Mouse (Mus musculus) heart, postnatal 0 days (tissue): ENCODE results near the gene Gltp. TPM values are rescaled to one million over a fixed set of nuclear protein-coding genes. Genes with fewer than 3 reads are reported as not detected.
A peak's percentile ranks its signal among the peaks of the same experiment; 100 is the strongest.

Source experiments
- ATAC-seq: fragments of 200-750 bp; cut with Nextera tagmentation; 2 replicates; pipeline ENCODE4 v1.8.0; 2017; ENCODE audit warnings: low read depth, moderate number of reproducible peaks, moderate library complexity; ENCODE audit not compliant: insufficient read depth
- DNase-seq: peaks from one replicate; pipeline ENCODE4 v3.0.0-alpha.2; 2016; ENCODE audit warnings: low spot score
- H3K27ac ChIP-seq: fragments of 300-500 bp; sonication (generic); 2 replicates; pipeline ENCODE4 v1.5.1; 2014; ENCODE audit warnings: low read depth, mild to moderate bottlenecking
- H3K27me3 ChIP-seq: fragments of 300-500 bp; sonication (generic); 2 replicates; pipeline ENCODE4 v1.6.1; 2014; ENCODE audit warnings: low read length, mixed read lengths; ENCODE audit not compliant: control insufficient read depth, insufficient read depth
- H3K36me3 ChIP-seq: fragments of 300-500 bp; sonication (generic); replicated peaks from 2 replicates; pipeline ENCODE4 v1.6.1; 2014; ENCODE audit warnings: low read length, mixed read lengths; ENCODE audit not compliant: control insufficient read depth, insufficient read depth
- H3K4me1 ChIP-seq: fragments of 300-500 bp; sonication (generic); 2 replicates; pipeline ENCODE4 v1.6.1; 2014; ENCODE audit warnings: antibody characterized with exemption; ENCODE audit not compliant: control insufficient read depth, insufficient read depth
- H3K4me2 ChIP-seq: fragments of 300-500 bp; sonication (generic); 2 replicates; pipeline ENCODE4 v1.6.1; 2014; ENCODE audit warnings: low read depth, mild to moderate bottlenecking, low read length, moderate library complexity
- H3K4me3 ChIP-seq: fragments of 300-500 bp; sonication (generic); 2 replicates; pipeline ENCODE4 v1.5.1; 2014; ENCODE audit warnings: low read depth, low read length
- H3K9ac ChIP-seq: fragments of 300-500 bp; sonication (generic); replicated peaks from 2 replicates; pipeline ENCODE4 v1.6.1; 2014; ENCODE audit warnings: low read depth, low read length, mixed read lengths
- H3K9me3 ChIP-seq: fragments of 300-500 bp; sonication (generic); replicated peaks from 2 replicates; pipeline ENCODE4 v1.6.1; 2016; ENCODE audit warnings: low read length; ENCODE audit not compliant: control insufficient read depth
- CTCF ChIP-seq: IDR thresholded peaks from 2 replicates; pipeline ENCODE4 v1.5.1; 2016; ENCODE audit warnings: antibody characterized with exemption, control low read depth, low read depth
- EP300 ChIP-seq: IDR thresholded peaks from 2 replicates; pipeline ENCODE4 v1.6.1; 2016; ENCODE audit warnings: antibody characterized with exemption, low read depth
- WGBS: fragments of 180-500 bp; shearing (Covaris S2); extraction: QIAGEN DNeasy Blood & Tissue Kit; methylation state at CpG from one replicate; pipeline ENCODE4 v1.1.7; 2014; 5-methylcytosine and 5-hydroxymethylcytosine counted together
- polyA plus RNA-seq: library from polyadenylated mRNA; unstranded; fragments of >200 nt; fragmentation: Nextera tagmentation; extraction: Ambion mirVana; gene quantifications from 2 replicates; pipeline ENCODE4 v1.2.1, GENCODE M21; 2015
- total RNA-seq: library from RNA; depleted of rRNA; stranded (reverse); fragments of >200 nt; gene quantifications from 2 replicates; pipeline ENCODE4 v1.2.3, GENCODE M21; 2014; ENCODE audit warnings: low replicate concordance

Gltp gene
- total and polyA plus RNA-seq, 2 experiments from 2014 or later, result 32.0 to 45.3 TPM

DNA sequence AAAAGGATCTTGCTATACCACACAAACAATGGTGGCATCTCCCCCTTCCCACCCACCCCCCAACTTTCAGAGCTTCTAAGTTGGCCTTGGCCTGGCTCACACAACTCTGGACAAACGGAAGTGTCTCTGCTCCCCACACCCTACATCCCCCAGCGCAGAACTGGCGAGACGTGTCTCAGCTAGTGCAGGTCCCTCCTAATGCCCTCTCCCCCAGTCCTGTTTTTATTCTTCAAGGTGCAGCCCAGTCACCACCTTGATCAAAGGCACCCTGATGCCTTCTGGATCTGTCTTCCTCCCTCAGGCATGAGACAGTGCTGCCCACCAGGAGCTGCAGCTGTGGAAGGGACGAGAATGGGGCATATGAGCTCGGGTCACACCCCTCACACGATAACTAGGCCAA is 34.5 kb downstream of the Gltp start:
- Histone ChIP-seq H3K9me3 (no peaks in the 10 kb centered on the region), H3K9ac (no peak overlapping the region), H3K27ac (no peak overlapping the region), H3K4me2 (no peak overlapping the region), H3K4me1 (peaks cover 6% of the 10 kb centered on the region), H3K36me3 (no peaks in the 10 kb centered on the region), H3K27me3 (peaks cover 65% of the 10 kb centered on the region), H3K4me3 (no peak overlapping the region)
- TF ChIP-seq EP300, result no peak
- no peak for TF ChIP-seq CTCF
- ATAC-seq (no peak), DNase-seq (no peak)
- 84% methylated on average over 7 of the region's 7 CpGs for WGBS

GRCm38 (mm10) chr5:114655721-114656120 is 35.1 kb downstream of the Gltp start:
- H3K27me3 ChIP-seq, result peaks cover 70% of the 10 kb centered on the region
- TF ChIP-seq CTCF (no peak), EP300 (no peak)
- no peak overlapping the region for H3K27ac ChIP-seq
- DNase-seq (no peak), ATAC-seq (no peak)
- H3K9ac ChIP-seq, result no peak overlapping the region
- H3K4me2 ChIP-seq, result no peak overlapping the region
- H3K9me3 ChIP-seq, result no peaks in the 10 kb centered on the region
- no peak overlapping the region for H3K4me3 ChIP-seq
- peaks cover 11% of the 10 kb centered on the region for H3K4me1 ChIP-seq
- no peaks in the 10 kb centered on the region for H3K36me3 ChIP-seq
- 90% methylated on average over 5 of the region's 5 CpGs for WGBS

GRCm38 (mm10) chr5:114653656-114654437 is 36.9 kb downstream of the Gltp start:
- peak; percentile 37; the same call in 1 of the 2 replicates for ATAC-seq
- H3K4me1 ChIP-seq, result peaks cover 11% of the 10 kb centered on the region
- H3K27me3 ChIP-seq, result peaks cover 72% of the 10 kb centered on the region
- H3K9me3 ChIP-seq, result no peaks in the 10 kb centered on the region
- no peak overlapping the region for H3K9ac ChIP-seq
- H3K4me2 ChIP-seq, result no peak overlapping the region
- no peak overlapping the region for H3K27ac ChIP-seq
- WGBS, result 63% methylated on average over 11 of the region's 15 CpGs
- no peaks in the 10 kb centered on the region for H3K36me3 ChIP-seq
- DNase-seq, result no peak
- TF ChIP-seq CTCF, result no peak
- no peak for TF ChIP-seq EP300
- H3K4me3 ChIP-seq, result no peak overlapping the region

- no peaks in the 10 kb centered on the region for H3K9me3 ChIP-seq
- H3K4me3 ChIP-seq, result no peak overlapping the region
- H3K4me1 ChIP-seq, result peaks cover 16% of the 10 kb centered on the region
- peaks cover 61% of the 10 kb centered on the region for H3K27me3 ChIP-seq
- 22% methylated on average over 3 of the region's 3 CpGs for WGBS
- no peaks in the 10 kb centered on the region for H3K36me3 ChIP-seq
- TF ChIP-seq EP300 (no peak), CTCF (no peak)
- H3K27ac ChIP-seq, result no peak overlapping the region
- ATAC-seq, result no peak
- H3K4me2 ChIP-seq, result 0 out of 2 replicates have a peak overlapping the region, but pooled peaks have one; percentile 21
- DNase-seq, result no peak
- no peak overlapping the region for H3K9ac ChIP-seq
These were observed 39.3 kb downstream of the Gltp start for GRCm38 (mm10) chr5:114651449-114651848.

GRCm38 (mm10) chr5:114651002-114651401 is 39.8 kb downstream of the Gltp start:
- WGBS, result 44% methylated on average over 14 of the region's 14 CpGs
- Histone ChIP-seq H3K4me3 (no peak overlapping the region), H3K27ac (no peak overlapping the region), H3K4me1 (peaks cover 16% of the 10 kb centered on the region), H3K4me2 (peak overlapping the region; percentile 21; the same call in 1 of the 2 replicates), H3K36me3 (no peaks in the 10 kb centered on the region), H3K9ac (no peak overlapping the region), H3K27me3 (peaks cover 61% of the 10 kb centered on the region), H3K9me3 (no peaks in the 10 kb centered on the region)
- ATAC-seq, result no peak
- no peak for TF ChIP-seq EP300
- TF ChIP-seq CTCF, result no peak
- DNase-seq, result no peak
